Mouse (Mus musculus) forelimb bud, embryonic 11.5 days (tissue): ENCODE data around the gene Vangl2.

ENCODE experiments used
- DNase-seq: peaks from one replicate; pipeline ENCODE4 v3.0.0-alpha.2; 2012; ENCODE audit warnings: low read depth, low spot score

Gene Vangl2

DNA sequence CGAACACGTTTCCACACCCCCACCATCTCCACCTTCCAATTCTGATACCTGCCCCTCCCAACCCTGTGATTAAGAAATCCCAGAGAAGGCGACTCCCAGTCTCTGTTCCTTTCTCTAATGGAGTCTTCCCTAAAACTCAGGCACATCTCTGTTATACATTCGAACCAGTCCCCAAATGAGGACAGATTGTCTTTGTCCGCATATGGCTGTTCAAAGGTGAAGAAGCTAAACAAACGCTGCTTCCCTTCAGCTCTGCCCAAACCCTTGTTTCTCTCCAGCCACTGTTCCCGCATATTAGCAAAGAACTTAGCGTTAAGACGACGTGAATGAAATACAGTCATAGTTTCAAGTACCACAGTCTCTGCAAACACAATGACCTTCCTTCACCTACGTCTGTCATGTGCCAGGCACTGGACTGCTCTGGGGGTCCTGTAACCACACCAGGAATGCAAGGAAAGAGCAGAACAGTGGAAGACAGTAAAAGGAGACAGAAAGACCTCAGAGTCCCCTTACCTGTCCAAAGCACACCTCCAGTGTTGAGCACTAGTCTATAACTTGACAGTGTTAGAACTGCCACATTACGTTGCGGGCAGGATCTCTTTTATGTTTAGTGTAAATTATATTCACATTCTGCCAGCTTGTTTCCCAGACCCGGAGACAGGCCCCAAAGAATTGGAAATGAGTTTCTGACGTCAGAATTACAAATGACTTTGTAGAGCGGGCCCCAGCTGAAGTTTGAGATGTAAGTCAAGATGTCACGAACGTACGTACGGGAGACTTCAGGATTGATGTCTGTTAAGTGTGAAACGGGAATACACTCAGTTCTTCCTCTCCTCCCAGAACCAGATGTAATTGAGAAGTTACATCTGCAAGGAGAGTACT lies at the start of gene Vangl2:
Gene Vangl2 (minus strand): TSS at position 51 of the 882 bp plus-strand sequence.
- no peak for DNase-seq

- no peak for DNase-seq
Observed at GRCm38 (mm10) chr1:172077981-172078380, 49.7 kb upstream of the Vangl2 start.

- DNase-seq = no peak
Observed at GRCm38 (mm10) chr1:172072604-172073003, 44.4 kb upstream of the Vangl2 start.

DNA sequence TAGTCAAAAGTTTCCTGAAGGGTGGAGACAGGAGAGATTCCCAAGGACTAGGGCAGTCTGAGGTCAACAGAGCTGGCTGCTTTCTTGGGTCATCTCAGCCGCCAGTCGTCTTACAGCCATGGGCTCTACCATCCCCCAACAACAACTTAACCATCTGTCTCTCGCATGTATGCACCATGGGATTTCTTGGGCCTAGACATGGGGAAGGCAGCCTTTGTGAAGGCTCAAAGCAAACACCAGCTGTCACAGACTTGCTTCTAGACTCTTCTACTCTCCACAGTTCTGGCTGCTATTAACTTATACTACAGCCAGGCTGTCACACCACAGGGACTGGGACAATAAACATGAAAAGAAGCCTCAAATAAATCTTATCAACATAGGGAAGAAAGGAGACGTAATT lies 43.3 kb upstream of the Vangl2 start:
- no peak for DNase-seq

- no peak for DNase-seq
Observed at GRCm38 (mm10) chr1:172070227-172070626, 42.0 kb upstream of the Vangl2 start.

DNA sequence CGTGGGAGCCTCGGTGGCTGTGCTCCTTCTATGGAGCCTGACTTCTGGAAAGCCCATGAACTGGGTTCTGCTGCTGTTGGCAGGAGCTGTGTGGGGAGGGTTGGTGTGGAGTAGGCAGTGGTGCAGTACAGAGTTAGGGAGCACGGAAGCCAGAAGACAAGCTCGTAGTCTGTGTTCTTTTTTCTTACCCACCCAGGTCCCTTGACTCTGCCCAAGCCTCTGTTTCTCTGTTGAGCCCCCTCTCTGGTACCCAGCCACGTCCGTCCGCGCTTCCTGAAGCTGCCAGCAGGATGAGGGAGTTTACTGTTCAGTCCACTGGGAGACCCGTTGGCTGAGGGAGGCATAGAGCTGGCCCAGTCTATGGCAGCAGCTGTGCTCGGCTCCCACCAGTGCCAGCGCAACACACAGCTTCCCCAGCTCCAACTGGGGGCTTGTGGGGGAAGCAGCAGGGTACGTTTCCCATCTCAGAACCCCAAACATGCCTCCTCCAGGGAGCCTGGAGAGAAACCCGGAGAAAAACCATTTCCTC lies 36.4 kb upstream of the Vangl2 start:
- no peak for DNase-seq

GRCm38 (mm10) chr1:172063291-172064023 lies 35.2 kb upstream of the Vangl2 start:
- DNase-seq = no peak

- no peak for DNase-seq
Observed at GRCm38 (mm10) chr1:172062101-172062500, 33.9 kb upstream of the Vangl2 start.

- DNase-seq = no peak
Observed at GRCm38 (mm10) chr1:172061217-172061616, 33.0 kb upstream of the Vangl2 start.

GRCm38 (mm10) chr1:172060659-172061058 lies 32.4 kb upstream of the Vangl2 start:
- DNase-seq = no peak

GRCm38 (mm10) chr1:172058874-172059273 lies 30.6 kb upstream of the Vangl2 start:
- no peak for DNase-seq

GRCm38 (mm10) chr1:172058321-172058720 lies 30.1 kb upstream of the Vangl2 start:
- no peak for DNase-seq

GRCm38 (mm10) chr1:172057491-172057921 lies 29.3 kb upstream of the Vangl2 start, which contains the start of gene Nhlh1:
Gene Nhlh1, minus strand, starts transcription at chr1:172057573.
- DNase-seq = no peak

GRCm38 (mm10) chr1:172056251-172056650 lies 28.0 kb upstream of the Vangl2 start:
- no peak for DNase-seq

- DNase-seq = no peak
Observed at GRCm38 (mm10) chr1:172053541-172054440, 25.5 kb upstream of the Vangl2 start.

DNA sequence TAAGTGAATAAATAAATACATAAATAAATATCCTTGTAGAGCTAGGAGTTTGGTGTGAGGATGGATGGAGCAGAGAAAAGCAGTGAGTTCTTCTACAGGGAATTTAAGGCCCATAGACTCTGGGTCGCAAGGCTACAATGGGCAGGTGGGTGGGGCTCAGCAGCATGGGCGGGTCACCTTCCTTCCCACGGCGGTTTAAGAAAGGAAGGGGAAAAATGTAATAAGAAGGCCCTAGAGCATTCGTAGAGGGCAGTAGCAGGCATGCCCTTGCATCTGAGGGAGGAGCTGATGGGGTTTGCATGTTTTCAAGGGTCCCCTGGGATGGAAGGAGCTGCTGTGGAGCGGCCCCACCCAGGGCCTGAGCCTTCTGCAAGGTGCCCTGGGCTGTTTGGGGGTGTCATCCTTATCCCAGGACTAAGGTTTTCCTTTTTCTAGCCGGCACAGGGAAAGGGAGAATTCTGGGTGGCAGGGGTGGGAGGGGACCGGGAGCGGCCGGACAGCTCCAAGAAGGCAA lies 24.6 kb upstream of the Vangl2 start:
- DNase-seq = no peak

- no peak for DNase-seq
Observed at GRCm38 (mm10) chr1:172049131-172049782, 21.0 kb upstream of the Vangl2 start.

- DNase-seq = no peak
Observed at GRCm38 (mm10) chr1:172048241-172048734, 20.0 kb upstream of the Vangl2 start.

DNA sequence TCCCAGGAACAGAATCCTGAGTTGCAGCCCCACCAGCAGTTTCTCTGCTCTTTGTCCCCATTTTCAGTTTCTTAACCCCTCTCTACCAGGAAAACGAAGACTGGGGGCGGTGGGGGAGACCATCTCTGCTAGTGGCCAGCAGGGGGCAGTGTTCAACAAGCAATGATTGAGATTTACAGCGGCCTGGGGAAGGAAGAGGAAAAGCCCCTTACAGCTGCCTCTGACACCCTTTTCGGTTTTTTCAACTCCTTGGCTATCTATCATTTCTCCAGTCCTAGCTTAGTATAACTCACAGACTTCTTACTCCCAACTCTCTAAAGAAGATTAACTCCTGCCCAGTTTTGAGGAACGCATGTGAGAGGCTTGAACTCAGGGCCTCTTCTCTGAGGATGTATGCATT lies 18.7 kb upstream of the Vangl2 start:
- DNase-seq = peak; percentile 82

GRCm38 (mm10) chr1:172046410-172046809 lies 18.2 kb upstream of the Vangl2 start:
- no peak for DNase-seq
